Mouse (Mus musculus): Measurements from ENCODE around the gene Fibin.

Fibin gene

DNA sequence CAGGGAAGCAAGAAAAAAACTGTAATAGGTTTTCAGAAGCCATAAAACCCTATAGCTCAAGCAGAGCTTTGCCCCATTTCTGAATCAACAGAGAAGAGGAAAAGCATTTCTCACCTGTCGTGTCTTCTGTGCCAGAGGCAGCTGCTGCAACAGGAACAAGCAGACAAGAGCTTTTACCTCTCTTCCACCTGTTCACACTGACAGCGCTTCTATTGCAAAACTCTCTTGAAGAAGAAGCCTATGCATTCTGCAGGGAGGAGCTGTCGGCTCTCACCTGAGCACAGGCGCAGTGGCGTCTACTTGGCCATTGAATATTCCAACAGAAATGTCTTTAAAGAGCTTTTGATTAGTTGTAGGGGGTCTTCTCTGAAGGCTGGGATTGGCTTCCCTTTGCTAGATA, 48.9 kb downstream of the Fibin start:
- DNase-seq (ENCODE audit: low spot score): no peak

DNA sequence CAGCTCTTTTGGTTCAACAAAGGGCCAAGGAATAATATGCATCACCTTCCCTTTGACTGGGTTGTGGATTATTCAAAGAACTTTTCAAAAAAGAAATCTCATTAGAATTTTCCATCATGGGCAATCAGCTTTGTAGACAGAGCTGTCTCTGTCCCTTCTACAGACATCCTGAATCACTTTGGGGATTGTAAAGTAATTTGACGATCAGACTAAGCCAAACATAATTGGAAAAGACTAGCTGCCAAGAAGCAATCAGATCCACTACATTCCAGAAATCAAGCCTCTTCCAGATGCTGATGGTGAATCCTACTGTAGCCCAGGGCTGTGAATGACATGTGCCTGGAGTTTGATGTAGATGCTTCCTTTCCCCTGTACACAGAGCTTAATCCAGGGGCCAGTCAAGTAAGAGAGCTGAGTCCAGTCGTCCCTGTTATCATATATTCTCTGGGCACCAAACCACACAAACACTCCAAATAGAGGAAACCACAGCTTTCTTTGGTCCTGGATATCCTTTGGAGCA, 49.6 kb downstream of the Fibin start:
- no peak for DNase-seq (ENCODE audit: low spot score)

Data from testis, postnatal 14 days (tissue).